Mouse (Mus musculus): Measurements from ENCODE around the gene Gtf2e1. TPM values are rescaled to one million over a fixed set of nuclear protein-coding genes. Genes with fewer than 3 reads are reported as not detected.

Gtf2e1 gene
- polyA plus RNA-seq, 1 experiment from 2014 or later: 38.5 TPM

DNA sequence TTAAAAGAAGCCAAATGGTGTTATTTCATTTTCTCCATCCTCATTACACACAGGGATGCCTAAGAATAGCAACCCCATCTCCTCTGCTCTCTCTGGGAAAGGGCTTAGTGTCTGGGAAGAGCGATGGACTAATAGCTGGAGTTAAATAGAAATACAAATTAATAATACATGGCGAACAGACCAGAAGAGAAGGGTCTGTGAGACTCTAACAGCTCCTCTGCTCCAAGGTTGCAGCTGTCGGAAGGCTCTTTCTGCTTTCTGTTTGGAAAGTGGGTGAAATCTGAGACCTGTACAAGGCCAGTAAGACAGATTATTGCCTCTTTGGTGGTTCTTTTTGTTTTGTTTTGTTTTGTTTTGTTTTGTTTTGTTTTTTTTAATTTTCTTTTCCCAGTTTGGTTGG lies 32.0 kb upstream of the Gtf2e1 start:
- WGBS: 87% methylated on average over 3 of the region's 3 CpGs
- Histone ChIP-seq H3K27ac (no peak overlapping the region), H3K4me1 (0 out of 2 replicates have a peak, but pooled peaks cover 2% of the 10 kb centered on the region), H3K36me3 (peaks cover 41% of the 10 kb centered on the region), H3K27me3 (ENCODE audit: insufficient read depth, poor library complexity, severe bottlenecking) (no peaks in the 10 kb centered on the region), H3K4me3 (no peak overlapping the region), H3K9me3 (0 out of 2 replicates have a peak, but pooled peaks cover 2% of the 10 kb centered on the region)
- DNase-seq (ENCODE audit: low spot score): no peak

DNA sequence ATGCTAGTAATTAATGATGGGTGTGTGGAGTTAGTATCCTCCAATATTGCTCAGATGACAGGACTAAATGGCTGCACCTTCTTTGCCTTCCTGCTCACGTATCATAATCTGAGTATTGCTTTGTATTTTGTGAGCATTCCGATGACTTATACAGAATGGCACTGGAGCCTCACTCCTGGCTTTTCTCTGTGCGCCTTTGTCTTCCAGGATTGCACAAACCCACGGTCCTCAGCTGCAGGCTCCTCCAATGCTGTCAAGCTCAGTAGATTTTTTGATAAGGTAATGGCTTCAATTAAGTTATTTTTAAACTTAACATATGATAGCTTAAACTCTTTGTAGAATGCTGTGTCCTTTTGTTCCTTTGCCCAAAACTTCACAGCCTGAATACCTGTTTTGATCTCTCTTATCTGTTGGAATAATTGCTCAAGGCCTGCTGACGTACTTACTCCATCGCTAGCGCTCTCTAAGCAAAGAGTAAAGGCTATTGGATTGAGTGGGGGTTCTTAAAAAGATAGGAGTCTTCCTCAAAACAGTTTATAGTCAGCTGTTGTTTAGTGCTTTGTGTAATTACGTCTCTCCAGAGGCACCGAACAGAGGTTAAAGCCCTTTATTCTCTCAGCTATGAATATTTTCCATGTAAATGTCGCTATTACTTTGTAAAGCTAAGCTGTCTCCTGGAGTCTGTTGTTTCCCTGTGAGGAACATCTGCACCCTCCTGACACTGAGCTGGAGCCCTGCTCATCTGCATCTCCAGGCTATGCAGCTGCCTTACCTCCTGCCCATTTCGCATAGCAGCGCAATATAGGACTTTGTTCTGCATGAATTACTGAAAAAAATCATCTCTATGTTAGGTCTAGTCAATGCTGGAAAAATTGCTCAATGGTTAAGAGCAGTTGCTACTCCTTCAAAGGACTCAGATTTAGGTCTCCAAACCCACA lies 27.8 kb upstream of the Gtf2e1 start:
- no peaks in the 10 kb centered on the region for H3K27me3 ChIP-seq (ENCODE audit: insufficient read depth, poor library complexity, severe bottlenecking)
- 76% methylated on average over 12 of the region's 12 CpGs for WGBS
- H3K9me3 ChIP-seq: no peaks in the 10 kb centered on the region
- DNase-seq (ENCODE audit: low spot score): no peak
- no peak overlapping the region for H3K27ac ChIP-seq
- no peak overlapping the region for H3K4me3 ChIP-seq
- peaks cover 26% of the 10 kb centered on the region for H3K36me3 ChIP-seq
- peaks cover 12% of the 10 kb centered on the region for H3K4me1 ChIP-seq

GRCm38 (mm10) chr16:37566107-37566506 lies 26.5 kb upstream of the Gtf2e1 start:
- WGBS: 82% methylated on average over 6 of the region's 6 CpGs
- H3K27ac ChIP-seq: no peak overlapping the region
- H3K27me3 ChIP-seq (ENCODE audit: insufficient read depth, poor library complexity, severe bottlenecking): no peaks in the 10 kb centered on the region
- peaks cover 15% of the 10 kb centered on the region; the same call in 1 of the 2 replicates for H3K36me3 ChIP-seq
- peak; percentile 39 for DNase-seq (ENCODE audit: low spot score)
- H3K4me3 ChIP-seq: no peak overlapping the region
- no peaks in the 10 kb centered on the region for H3K9me3 ChIP-seq
- H3K4me1 ChIP-seq: peaks cover 12% of the 10 kb centered on the region

DNA sequence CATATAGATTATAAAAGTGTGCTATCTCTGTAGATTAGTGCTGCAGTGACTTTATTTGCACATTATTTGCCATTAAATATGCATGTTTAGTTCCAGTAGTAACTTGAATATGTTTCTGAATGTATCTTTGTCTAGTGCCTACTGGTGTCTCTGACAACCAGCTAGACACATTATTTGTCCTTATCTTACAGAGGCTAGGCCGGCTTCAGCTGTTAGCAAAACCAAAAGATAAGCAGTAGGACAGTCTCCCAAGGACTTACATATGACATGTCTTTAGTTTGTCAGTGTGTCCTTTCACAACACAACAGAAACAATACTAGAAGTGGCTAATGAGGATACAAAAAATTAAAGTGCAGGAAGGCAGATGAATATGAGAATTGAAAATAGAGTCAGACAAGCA lies 25.5 kb upstream of the Gtf2e1 start:
- 18% methylated on average over 1 of the region's 1 CpGs for WGBS
- H3K27ac ChIP-seq: no peak overlapping the region

DNA sequence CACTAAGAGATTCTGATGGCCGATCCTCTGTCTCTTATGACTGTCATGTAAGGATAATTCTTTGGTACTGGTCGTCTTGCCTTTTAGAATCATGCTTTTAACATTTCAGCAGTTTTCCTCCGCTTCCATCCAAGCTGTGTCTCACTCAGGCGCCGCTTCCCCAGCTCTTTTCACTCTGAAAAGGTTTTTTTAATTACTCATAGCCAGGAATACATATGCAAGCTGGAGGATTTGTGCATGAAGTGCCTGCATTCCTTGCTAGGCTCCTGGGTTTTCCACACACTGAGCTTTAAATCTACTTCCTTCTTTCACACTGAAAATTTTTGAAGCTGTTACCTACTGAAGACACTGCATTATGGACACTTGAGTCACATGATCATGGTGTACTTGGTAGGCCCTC lies 23.4 kb upstream of the Gtf2e1 start:
- H3K4me1 ChIP-seq: peaks cover 12% of the 10 kb centered on the region
- DNase-seq (ENCODE audit: low spot score): no peak
- H3K4me3 ChIP-seq: no peak overlapping the region
- no peak overlapping the region for H3K27ac ChIP-seq
- H3K36me3 ChIP-seq: peaks cover 27% of the 10 kb centered on the region
- 89% methylated on average over 5 of the region's 5 CpGs for WGBS
- H3K9me3 ChIP-seq: no peaks in the 10 kb centered on the region
- no peaks in the 10 kb centered on the region for H3K27me3 ChIP-seq (ENCODE audit: insufficient read depth, poor library complexity, severe bottlenecking)

More for the DNA sequence above, 25.5 kb upstream of the Gtf2e1 start:
- Histone ChIP-seq H3K27me3 (ENCODE audit: insufficient read depth, poor library complexity, severe bottlenecking) (no peaks in the 10 kb centered on the region), H3K4me3 (no peak overlapping the region), H3K9me3 (no peaks in the 10 kb centered on the region), H3K4me1 (peaks cover 12% of the 10 kb centered on the region), H3K36me3 (peaks cover 12% of the 10 kb centered on the region; the same call in 1 of the 2 replicates)
- no peak for DNase-seq (ENCODE audit: low spot score)

- H3K4me3 ChIP-seq: no peak overlapping the region
- 89% methylated on average over 6 of the region's 6 CpGs for WGBS
- H3K4me1 ChIP-seq: peaks cover 12% of the 10 kb centered on the region
- peak; percentile 61 for DNase-seq (ENCODE audit: low spot score)
- no peaks in the 10 kb centered on the region for H3K9me3 ChIP-seq
- no peaks in the 10 kb centered on the region for H3K27me3 ChIP-seq (ENCODE audit: insufficient read depth, poor library complexity, severe bottlenecking)
- peaks cover 29% of the 10 kb centered on the region for H3K36me3 ChIP-seq
- no peak overlapping the region for H3K27ac ChIP-seq
Observed at GRCm38 (mm10) chr16:37562414-37562813, 22.8 kb upstream of the Gtf2e1 start.

DNA sequence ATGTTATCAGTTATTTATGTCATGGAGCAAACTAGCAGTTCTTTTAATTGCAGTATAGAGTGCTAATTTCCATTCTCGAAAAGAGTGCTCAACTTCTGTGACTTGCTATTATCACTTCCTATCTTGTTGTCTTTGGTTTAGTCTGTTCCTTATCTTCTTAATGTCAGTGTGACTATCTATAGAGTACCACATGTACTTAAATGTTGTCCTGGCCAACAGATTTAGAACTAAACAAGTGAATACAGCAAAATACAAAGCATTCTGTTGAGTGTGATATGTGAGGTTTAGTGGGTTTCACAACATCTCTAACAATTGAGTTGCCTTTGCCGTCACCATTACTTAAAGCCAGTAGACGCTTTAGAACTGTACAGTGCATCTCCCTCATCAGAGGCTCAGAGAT lies 13.2 kb upstream of the Gtf2e1 start:
- peaks cover 15% of the 10 kb centered on the region for H3K36me3 ChIP-seq
- 80% methylated on average over 3 of the region's 3 CpGs for WGBS
- H3K4me1 ChIP-seq: peaks cover 20% of the 10 kb centered on the region
- H3K27ac ChIP-seq: no peak overlapping the region
- no peaks in the 10 kb centered on the region for H3K27me3 ChIP-seq (ENCODE audit: insufficient read depth, poor library complexity, severe bottlenecking)
- no peak for DNase-seq (ENCODE audit: low spot score)
- H3K4me3 ChIP-seq: no peak overlapping the region
- no peaks in the 10 kb centered on the region for H3K9me3 ChIP-seq

DNA sequence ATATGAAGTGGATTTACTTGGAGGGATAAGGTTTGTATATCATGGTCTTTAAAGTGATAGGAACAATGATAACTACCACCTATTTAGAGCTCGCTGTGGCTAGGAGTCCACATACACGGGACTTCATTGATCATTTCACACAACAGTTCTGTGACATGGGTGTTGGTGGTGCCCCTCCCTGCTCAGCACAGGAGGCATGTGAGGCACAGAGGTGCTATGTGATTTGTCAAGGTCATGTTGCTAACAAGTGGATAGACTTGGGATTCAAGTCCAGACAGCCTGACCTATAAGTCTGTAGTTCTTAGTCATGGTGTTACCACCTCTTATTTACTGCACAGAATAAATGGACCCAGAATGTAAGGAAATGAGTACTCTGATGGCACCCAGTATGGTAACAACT lies 11.4 kb upstream of the Gtf2e1 start:
- H3K4me3 ChIP-seq: no peak overlapping the region
- H3K27me3 ChIP-seq (ENCODE audit: insufficient read depth, poor library complexity, severe bottlenecking): no peaks in the 10 kb centered on the region
- no peaks in the 10 kb centered on the region for H3K9me3 ChIP-seq
- peaks cover 20% of the 10 kb centered on the region for H3K4me1 ChIP-seq
- no peaks in the 10 kb centered on the region; the same call in 1 of the 2 replicates for H3K36me3 ChIP-seq
- peak overlapping the region; percentile 83; the same call in 1 of the 2 replicates for H3K27ac ChIP-seq
- peak; percentile 80 for DNase-seq (ENCODE audit: low spot score)
- 49% methylated on average over 2 of the region's 2 CpGs for WGBS

DNA sequence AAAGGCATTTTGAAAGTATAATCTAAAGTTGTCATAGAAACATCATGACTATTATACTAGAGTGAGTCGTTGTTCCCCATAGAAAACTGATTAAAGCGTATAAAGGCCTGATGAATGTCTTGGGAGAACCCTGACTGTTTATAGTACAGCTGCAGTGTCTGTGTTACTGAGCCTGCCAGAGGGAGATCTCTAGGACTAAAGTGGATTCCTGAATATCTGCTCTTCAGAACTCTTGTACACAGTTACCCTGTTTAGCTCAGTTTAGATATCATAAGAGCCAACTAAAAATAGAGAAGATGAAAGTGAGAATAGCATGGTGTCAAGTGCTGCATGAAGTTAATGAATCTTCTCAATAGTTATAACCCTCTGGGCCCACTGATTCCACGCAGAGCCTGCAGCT lies 10.7 kb upstream of the Gtf2e1 start:
- 44% methylated on average over 3 of the region's 3 CpGs for WGBS

GRCm38 (mm10) chr16:37546312-37546711 lies 6.7 kb upstream of the Gtf2e1 start:
- Histone ChIP-seq H3K9me3 (no peaks in the 10 kb centered on the region), H3K4me3 (no peak overlapping the region), H3K27ac (no peak overlapping the region), H3K4me1 (peaks cover 15% of the 10 kb centered on the region), H3K36me3 (peaks cover 18% of the 10 kb centered on the region), H3K27me3 (ENCODE audit: insufficient read depth, poor library complexity, severe bottlenecking) (no peaks in the 10 kb centered on the region)
- WGBS: 85% methylated on average over 5 of the region's 5 CpGs
- no peak for DNase-seq (ENCODE audit: low spot score)

More for the DNA sequence above, 10.7 kb upstream of the Gtf2e1 start:
- Histone ChIP-seq H3K27me3 (ENCODE audit: insufficient read depth, poor library complexity, severe bottlenecking) (no peaks in the 10 kb centered on the region), H3K4me1 (peaks cover 20% of the 10 kb centered on the region), H3K4me3 (no peak overlapping the region), H3K9me3 (no peaks in the 10 kb centered on the region), H3K27ac (peak overlapping the region; percentile 83), H3K36me3 (peaks cover under 1% of the 10 kb centered on the region; the same call in 1 of the 2 replicates)
- DNase-seq (ENCODE audit: low spot score): no peak

DNA sequence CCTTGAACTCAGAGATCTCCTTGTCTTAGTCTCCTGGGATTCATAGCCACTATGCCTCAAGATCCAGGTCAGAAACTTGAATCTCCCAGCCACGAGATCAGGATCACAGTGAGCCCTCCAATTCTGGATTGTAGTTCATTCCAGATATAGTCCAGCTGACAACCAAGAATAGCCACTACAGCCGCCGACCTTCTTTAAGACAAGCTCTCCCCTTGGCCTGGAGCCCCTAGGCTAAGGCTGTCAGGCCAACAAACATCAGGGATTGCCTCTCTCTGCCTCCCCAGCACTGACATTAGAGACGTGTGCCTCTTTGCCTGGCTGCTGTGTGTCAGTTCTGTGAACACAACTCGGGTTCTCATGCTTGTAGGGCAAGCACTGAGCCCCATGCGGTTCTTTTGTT lies 1.2 kb upstream of the Gtf2e1 start:
- no peak for DNase-seq (ENCODE audit: low spot score)
- no peaks in the 10 kb centered on the region for H3K27me3 ChIP-seq (ENCODE audit: insufficient read depth, poor library complexity, severe bottlenecking)
- peak overlapping the region; percentile 99 for H3K27ac ChIP-seq
- peaks cover 22% of the 10 kb centered on the region for H3K36me3 ChIP-seq
- H3K4me3 ChIP-seq: peak overlapping the region; percentile 87
- H3K9me3 ChIP-seq: no peaks in the 10 kb centered on the region
- H3K4me1 ChIP-seq: peaks cover 20% of the 10 kb centered on the region
- WGBS: 67% methylated on average over 6 of the region's 6 CpGs

DNA sequence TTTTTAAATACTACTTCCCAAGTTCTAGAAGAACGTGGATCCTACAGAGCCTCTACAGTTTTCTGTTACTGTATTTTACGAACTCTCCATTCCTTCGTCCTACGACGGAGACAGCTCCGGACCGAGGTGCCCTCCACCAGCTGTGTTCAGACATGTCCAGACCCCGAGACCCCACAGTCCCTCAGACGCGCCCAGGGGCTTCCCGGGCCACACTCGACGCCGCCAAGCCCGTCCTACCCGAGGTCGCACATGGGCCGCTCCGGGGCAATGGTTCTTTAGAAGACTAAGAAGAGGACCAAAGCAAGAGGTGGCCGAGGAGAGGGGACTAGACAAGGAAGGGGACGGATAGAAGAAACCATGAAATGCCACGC lies 364 bp downstream of the Gtf2e1 start:
- peak overlapping the region; percentile 87 for H3K4me3 ChIP-seq
- DNase-seq (ENCODE audit: low spot score): no peak
- H3K4me1 ChIP-seq: peaks cover 20% of the 10 kb centered on the region
- H3K9me3 ChIP-seq: no peaks in the 10 kb centered on the region
- H3K36me3 ChIP-seq: peaks cover 32% of the 10 kb centered on the region
- WGBS: under 1% methylated on average over 22 of the region's 22 CpGs
- no peaks in the 10 kb centered on the region for H3K27me3 ChIP-seq (ENCODE audit: insufficient read depth, poor library complexity, severe bottlenecking)
- peak overlapping the region; percentile 99 for H3K27ac ChIP-seq

DNA sequence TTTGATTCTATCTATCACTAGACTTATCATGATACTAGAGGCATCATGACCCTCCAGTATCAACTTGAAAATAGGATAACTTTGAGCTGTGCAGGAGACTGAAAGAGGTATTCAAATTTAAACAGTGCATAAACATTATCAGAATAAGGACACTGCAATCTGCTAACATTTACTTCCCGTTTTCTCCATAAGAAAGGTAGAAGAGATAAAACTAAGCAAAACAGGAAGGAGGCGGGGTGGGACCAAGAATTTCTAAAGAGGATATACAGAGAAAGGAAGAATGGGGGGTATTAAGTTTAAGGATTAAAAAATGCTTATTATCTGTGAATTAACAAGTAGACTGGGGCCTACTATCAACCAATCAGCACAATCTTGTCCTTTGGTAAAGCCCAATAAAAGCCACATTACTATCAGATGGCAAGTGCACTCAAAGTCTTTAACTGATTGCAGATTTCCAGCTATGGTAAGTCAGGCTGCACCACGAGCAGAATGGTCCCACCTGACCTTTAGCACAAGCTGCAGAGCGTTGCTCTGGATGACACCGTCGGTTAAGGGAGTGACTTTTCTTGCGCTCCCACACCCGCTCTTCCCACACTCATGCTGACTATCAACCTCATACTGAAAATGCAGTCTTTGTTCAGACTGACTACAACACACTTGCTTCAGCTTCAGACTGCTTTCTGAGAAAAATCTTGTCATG lies 6.1 kb downstream of the Gtf2e1 start:
- peaks cover 40% of the 10 kb centered on the region for H3K36me3 ChIP-seq
- no peak for DNase-seq (ENCODE audit: low spot score)
- H3K4me3 ChIP-seq: no peak overlapping the region
- H3K27ac ChIP-seq: no peak overlapping the region
- WGBS: 74% methylated on average over 8 of the region's 8 CpGs
- no peaks in the 10 kb centered on the region for H3K9me3 ChIP-seq
- H3K4me1 ChIP-seq: peaks cover 17% of the 10 kb centered on the region
- H3K27me3 ChIP-seq (ENCODE audit: insufficient read depth, poor library complexity, severe bottlenecking): no peaks in the 10 kb centered on the region
